Mouse (Mus musculus) gastrocnemius, adult 2 months (tissue): ENCODE data around the gene Snapc4. TPM values are rescaled to one million over a fixed set of nuclear protein-coding genes. Genes with fewer than 3 reads are reported as not detected.

Experiments used
- DNase-seq: peaks from one replicate; pipeline ENCODE4 v3.0.0; 2022
- H3K27ac ChIP-seq: fragments of 200-600 bp; 2 replicates; pipeline ENCODE4 v1.8.1; 2022; ENCODE audit warnings: mild to moderate bottlenecking
- H3K4me3 ChIP-seq: fragments of 200-600 bp; 2 replicates; pipeline ENCODE4 v1.8.1; 2022; ENCODE audit warnings: mild to moderate bottlenecking, moderate library complexity
- CTCF ChIP-seq: fragments of 200-600 bp; IDR thresholded peaks from 2 replicates; pipeline ENCODE4 v1.8.1; 2022; ENCODE audit warnings: antibody characterized with exemption, mild to moderate bottlenecking, moderate library complexity
- intact Hi-C: fragments of 180-260 bp; cut with DNase I; formaldehyde crosslinking; loops from one replicate; pipeline ENCODE4 v1.15.1; 2025
- long read RNA-seq, 2 experiments: library from polyadenylated mRNA; stranded (forward); transcript quantifications; one replicate each; pipeline ENCODE4 v2.0.0; 2021
- total RNA-seq, 2 experiments: library from RNA; stranded (reverse); gene quantifications; 2 replicates each; pipeline ENCODE4 v1.2.3; 2021

Snapc4 gene
- total RNA-seq = 1 to 10 TPM; 7.5 to 8.6 TPM
- long read RNA-seq, experiment 1, full-length matches to known transcripts = 1 of 4 reads
- long read RNA-seq, experiment 1, partial matches to known transcripts = 1 of 4 reads
- long read RNA-seq, experiment 1, other reads (novel, unspliced or antisense) = 2 of 4 reads
- long read RNA-seq, experiment 2, partial matches to known transcripts = 1 of 3 reads
- long read RNA-seq, experiment 2, other reads (novel, unspliced or antisense) = 2 of 3 reads

GRCm38 (mm10) chr2:26380131-26380771, at the start of gene Snapc4:
Gene Snapc4, minus strand, starts transcription at chr2:26380653.
- Histone ChIP-seq H3K27ac (peak within 1 kb of the TSS; percentile 88), H3K4me3 (peak within 1 kb of the TSS; percentile 90)
- intact Hi-C loops = no loop called here
- DNase-seq = peak; percentile 89
- no peak for TF ChIP-seq CTCF

- no peak overlapping the region for H3K4me3 ChIP-seq
- DNase-seq = no peak
- intact Hi-C loops = no loop called here
- no peak for TF ChIP-seq CTCF
- H3K27ac ChIP-seq = no peak overlapping the region
Observed at GRCm38 (mm10) chr2:26429851-26430250, 49.4 kb upstream of the Snapc4 start.

- intact Hi-C loops = no loop called here
- Histone ChIP-seq H3K4me3 (no peak overlapping the region), H3K27ac (no peak overlapping the region)
- TF ChIP-seq CTCF = no peak
- no peak for DNase-seq
Observed at GRCm38 (mm10) chr2:26424541-26424940, 44.1 kb upstream of the Snapc4 start.

GRCm38 (mm10) chr2:26423086-26423485, 42.6 kb upstream of the Snapc4 start:
- intact Hi-C loops = no loop called here
- DNase-seq = no peak
- Histone ChIP-seq H3K4me3 (no peak overlapping the region), H3K27ac (no peak overlapping the region)
- no peak for TF ChIP-seq CTCF

GRCm38 (mm10) chr2:26421969-26422368, 41.5 kb upstream of the Snapc4 start:
- no peak for DNase-seq
- intact Hi-C loops = no loop called here
- no peak overlapping the region for H3K4me3 ChIP-seq
- no peak overlapping the region for H3K27ac ChIP-seq
- no peak for TF ChIP-seq CTCF

- intact Hi-C loops = no loop called here
- no peak overlapping the region for H3K27ac ChIP-seq
Observed at GRCm38 (mm10) chr2:26418120-26418519, 37.7 kb upstream of the Snapc4 start.

GRCm38 (mm10) chr2:26417066-26417465, 36.6 kb upstream of the Snapc4 start:
- no peak for TF ChIP-seq CTCF
- H3K27ac ChIP-seq = no peak overlapping the region
- H3K4me3 ChIP-seq = no peak overlapping the region
- DNase-seq = no peak
- intact Hi-C loops = no loop called here

More at GRCm38 (mm10) chr2:26418120-26418519, 37.7 kb upstream of the Snapc4 start:
- no peak for DNase-seq
- H3K4me3 ChIP-seq = no peak overlapping the region
- no peak for TF ChIP-seq CTCF

GRCm38 (mm10) chr2:26410931-26411411, 30.5 kb upstream of the Snapc4 start:
- no peak for DNase-seq
- H3K27ac ChIP-seq = peak overlapping the region; percentile 49; the same call in 1 of the 2 replicates
- intact Hi-C loops = no loop called here
- no peak for TF ChIP-seq CTCF
- H3K4me3 ChIP-seq = no peak overlapping the region

- H3K4me3 ChIP-seq = no peak overlapping the region
- intact Hi-C loops = no loop called here
- no peak for DNase-seq
- H3K27ac ChIP-seq = 0 out of 2 replicates have a peak overlapping the region, but pooled peaks have one; percentile 5
- no peak for TF ChIP-seq CTCF
Observed at GRCm38 (mm10) chr2:26410091-26410490, 29.6 kb upstream of the Snapc4 start.

GRCm38 (mm10) chr2:26409362-26409761, 28.9 kb upstream of the Snapc4 start:
- DNase-seq = no peak
- TF ChIP-seq CTCF = no peak
- intact Hi-C loops = loop anchor here (5.0 kb wide), 1 partner anchor 33 kb away; no protein-coding TSS in a partner anchor
- Histone ChIP-seq H3K4me3 (peak overlapping the region; percentile 93), H3K27ac (peak overlapping the region; percentile 97)

- peak within 1 kb of the TSS; percentile 97 for H3K27ac ChIP-seq
- peak within 1 kb of the TSS; percentile 93 for H3K4me3 ChIP-seq
- intact Hi-C loops = loop anchor here (5.0 kb wide), 1 partner anchor 34 kb away; no protein-coding TSS in a partner anchor
- TF ChIP-seq CTCF = peak; percentile 98; the same call in 1 of the 2 replicates
- DNase-seq = peak; percentile 98
Observed at GRCm38 (mm10) chr2:26408515-26409356, 28.3 kb upstream of the Snapc4 start, which contains the start of gene Inpp5e. Gene Inpp5e, minus strand, starts transcription at chr2:26409203.

GRCm38 (mm10) chr2:26403306-26403705, 22.9 kb upstream of the Snapc4 start:
- no peak overlapping the region for H3K27ac ChIP-seq
- no peak for TF ChIP-seq CTCF
- no peak for DNase-seq
- no peak overlapping the region for H3K4me3 ChIP-seq
- intact Hi-C loops = no loop called here

- no peak for DNase-seq
- intact Hi-C loops = no loop called here
- TF ChIP-seq CTCF = no peak
- Histone ChIP-seq H3K4me3 (no peak overlapping the region), H3K27ac (no peak overlapping the region)
Observed at GRCm38 (mm10) chr2:26402265-26402664, 21.8 kb upstream of the Snapc4 start.
